Mouse (Mus musculus) erythroblast, adult 5-6 weeks (primary cell): Measurements from ENCODE around the gene Vti1a. TPM values are rescaled to one million over a fixed set of nuclear protein-coding genes. Genes with fewer than 3 reads are reported as not detected.

Source experiments
- ATAC-seq: replicated peaks from 2 replicates; pipeline ENCODE4 v1.8.0; 2016; ENCODE audit warnings: moderate number of reproducible peaks, mild to moderate bottlenecking, moderate TSS enrichment, inconsistent platforms; ENCODE audit not compliant: poor library complexity, low FRiP score, severe bottlenecking
- total RNA-seq, 2 experiments: library from RNA; stranded (forward) in 1 of 2; stranded (reverse) in 1 of 2; fragments of 150-400 nt in 1 of 2; fragments of 200-764, 138-1000 nt in 1 of 2; gene quantifications; 2 replicates each; pipeline versions ENCODE4 v1.2.3 to v1.2.4; 2015 to 2017; ENCODE audit warnings: low replicate concordance in 2 of 2

Gene Vti1a
- total RNA-seq, 2 experiments from 2014 or later, result 16.9 to 18.0 TPM

DNA sequence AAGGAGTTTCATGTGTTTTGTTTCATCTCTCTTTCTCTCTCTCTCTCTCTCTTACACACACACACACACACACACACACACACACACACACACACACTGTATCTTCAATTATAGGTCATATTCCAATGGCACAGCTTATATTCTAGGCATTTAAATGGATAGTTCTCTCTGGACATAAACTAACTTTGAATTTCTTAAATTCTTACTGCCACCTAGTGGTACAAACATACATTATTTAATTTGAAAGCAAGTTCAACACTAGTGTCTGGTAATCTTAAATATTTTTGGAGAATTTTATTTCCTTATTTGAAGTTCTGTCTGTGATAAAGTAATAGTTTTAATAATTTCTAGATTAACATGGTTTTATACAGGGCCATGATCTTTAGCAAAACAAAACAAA is 11.1 kb upstream of the Vti1a start:
- ATAC-seq, result peak; percentile 62

DNA sequence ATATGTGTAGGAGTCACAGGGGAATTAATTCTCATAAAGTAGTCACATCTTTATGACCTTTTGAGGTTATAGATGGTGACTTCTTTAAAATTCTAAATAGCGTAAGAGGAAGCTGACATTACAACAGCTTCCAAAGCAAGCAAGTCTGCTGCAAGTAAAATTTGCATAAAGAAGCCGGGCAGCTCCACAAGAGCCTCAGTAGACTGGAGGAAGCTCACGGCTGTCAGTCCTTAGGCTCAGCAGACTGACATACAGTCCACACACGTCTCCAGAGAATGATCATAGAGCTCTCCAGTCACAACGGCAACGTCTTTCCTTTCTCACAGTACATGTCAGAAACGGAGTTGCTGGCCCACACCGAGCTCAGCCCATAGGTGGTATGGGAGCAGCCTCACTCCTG is 4.2 kb upstream of the Vti1a start:
- no peak for ATAC-seq

DNA sequence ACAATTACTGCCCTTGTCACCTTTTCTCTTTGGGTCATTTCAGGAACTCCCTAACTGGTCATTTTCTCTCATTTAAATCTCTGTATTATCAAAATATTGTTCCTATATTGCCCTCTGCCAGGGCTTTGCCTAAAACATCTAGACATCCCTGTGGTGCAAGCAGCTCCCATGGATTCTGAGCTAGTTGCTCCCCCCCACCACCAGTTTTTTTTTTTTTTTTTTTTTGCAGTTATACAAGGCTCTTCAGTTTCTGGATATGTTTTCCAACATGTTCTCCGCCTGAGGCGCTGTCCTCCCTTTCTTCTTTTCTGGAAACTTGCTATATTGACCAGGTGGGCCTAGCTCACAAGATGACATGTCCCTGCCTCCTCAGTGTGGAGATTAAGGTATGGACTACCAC is 2.4 kb upstream of the Vti1a start:
- ATAC-seq, result no peak

DNA sequence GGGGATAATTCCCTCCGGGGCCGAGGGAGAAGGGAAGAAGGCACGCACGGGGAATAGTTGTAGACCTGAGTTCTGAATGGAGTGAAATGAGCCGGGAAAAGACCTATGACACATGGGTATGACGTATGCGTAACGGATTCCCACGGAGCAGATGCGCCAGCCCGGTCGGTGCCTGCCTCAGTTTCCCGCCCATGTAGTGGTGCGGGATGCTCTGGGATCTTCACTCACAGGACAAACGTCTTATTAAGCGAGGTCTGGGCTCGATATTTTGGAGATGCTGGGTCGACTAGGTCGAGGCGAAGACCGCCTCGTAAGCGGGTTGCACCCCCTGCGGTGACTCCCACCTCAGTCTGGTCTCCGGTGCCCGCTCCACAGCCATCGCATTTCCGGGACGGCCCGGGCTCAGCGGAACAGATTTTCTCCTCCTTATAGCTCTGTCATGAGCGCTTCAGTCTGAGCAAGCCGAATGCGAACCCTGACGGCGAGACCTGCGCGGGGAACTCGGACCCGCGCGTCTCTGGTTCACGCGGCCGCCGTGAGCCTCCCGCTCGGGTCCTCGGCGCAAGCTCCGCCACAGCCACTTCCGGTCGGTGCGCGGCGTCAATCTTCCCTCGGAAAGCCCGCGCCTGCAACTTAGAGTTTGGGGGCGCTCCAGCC is 515 bp upstream of the Vti1a start, which contains the start of gene Zdhhc6:
Gene Zdhhc6 (minus strand): TSS at position 581 of the 657 bp plus-strand sequence.
- peak; percentile 90 for ATAC-seq

DNA sequence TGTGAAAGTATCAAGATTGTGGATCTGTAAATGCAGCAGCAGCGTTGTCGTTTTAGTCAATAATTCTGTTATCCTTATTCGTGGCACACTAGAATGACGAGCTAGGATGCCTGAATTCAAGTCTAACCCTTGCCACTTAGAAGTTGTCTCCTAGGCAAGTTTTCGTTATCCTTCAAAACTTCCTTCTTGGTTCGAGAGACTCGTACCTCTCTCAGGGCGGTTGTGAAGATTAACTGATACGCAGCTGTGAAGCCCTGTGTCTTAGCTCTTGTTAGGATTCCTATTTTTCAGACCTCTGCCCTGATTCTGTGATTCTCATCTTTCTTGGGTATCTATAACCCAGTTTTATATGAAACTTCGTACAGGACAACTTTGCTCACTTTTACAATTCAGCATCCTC is 806 bp downstream of the Vti1a start:
- no peak for ATAC-seq

DNA sequence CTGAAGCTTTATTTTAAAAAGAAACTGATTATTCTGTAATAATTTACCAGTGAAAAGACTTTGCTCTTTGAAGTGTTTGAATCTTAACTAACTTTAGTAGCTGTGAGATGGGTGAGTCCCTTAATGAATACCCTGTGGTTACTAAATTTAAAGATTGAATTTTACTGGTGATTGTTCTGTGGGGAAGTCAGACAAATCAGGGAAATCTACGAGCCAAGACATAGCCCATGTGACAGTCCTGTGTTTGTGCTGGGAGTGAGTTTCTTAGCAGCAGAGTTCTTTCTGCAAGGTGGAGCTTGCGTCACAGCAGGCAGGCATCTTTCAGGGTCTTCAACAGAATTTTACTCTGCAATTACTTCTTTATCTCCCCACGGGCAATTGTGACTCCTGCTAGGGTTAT is 2.9 kb downstream of the Vti1a start:
- ATAC-seq, result no peak

DNA sequence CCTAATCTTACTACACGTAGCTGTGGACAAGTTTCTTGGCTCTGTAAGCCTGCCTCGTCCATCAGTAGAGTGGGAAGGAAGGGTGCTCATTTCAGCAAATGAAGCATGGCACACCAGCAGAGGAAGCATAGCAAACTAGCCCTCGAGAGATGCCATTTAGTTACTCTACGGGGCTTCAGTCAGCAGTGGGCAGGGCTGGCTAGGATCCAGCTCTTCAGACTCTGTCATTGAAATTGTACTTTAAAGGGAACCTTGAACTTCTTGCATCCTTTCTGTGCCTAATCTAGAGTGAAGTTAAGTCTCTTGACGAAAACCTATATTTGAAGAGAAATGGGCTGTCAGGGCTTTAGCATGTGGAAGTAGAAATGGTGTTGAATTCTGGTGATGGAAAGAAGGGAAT is 3.4 kb downstream of the Vti1a start:
- no peak for ATAC-seq

DNA sequence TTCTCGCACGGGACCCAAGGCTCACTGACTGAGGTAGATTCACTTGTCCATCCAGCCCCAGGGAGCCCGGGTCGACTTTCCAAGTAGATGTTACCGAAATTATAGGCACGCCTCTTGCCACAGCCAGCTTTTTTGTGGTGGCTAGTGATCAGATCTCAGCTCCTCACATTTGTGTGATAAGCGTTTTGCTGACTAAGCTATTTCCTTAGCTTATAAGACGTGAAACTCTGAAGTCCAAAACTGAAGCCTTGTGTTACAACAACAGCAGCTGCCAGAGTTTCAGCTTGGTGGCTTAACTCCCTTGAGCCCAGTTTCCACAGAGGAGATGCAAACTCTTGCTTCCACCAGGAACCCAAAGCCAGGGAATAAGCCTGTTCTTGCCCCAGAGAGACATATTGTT is 6.5 kb downstream of the Vti1a start:
- no peak for ATAC-seq

DNA sequence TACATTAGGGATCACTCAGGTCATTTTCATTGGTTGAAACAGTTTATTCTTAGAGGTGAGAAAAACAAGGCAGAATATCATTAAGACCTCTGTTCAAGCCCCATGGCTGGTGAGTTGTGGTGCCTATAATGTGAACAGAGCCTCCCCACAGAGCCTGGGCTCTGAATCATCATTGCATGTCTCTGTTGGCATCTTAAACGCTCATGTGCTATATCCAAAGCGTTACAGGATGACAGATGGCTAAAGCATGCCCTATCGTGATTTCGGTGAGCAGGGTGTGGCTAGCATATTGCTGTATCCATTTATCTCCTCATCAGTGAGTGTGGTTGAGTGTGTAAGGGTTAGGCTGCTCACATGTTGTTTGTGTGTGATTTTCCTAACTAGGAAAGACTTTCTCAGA is 11.4 kb downstream of the Vti1a start:
- ATAC-seq, result no peak

DNA sequence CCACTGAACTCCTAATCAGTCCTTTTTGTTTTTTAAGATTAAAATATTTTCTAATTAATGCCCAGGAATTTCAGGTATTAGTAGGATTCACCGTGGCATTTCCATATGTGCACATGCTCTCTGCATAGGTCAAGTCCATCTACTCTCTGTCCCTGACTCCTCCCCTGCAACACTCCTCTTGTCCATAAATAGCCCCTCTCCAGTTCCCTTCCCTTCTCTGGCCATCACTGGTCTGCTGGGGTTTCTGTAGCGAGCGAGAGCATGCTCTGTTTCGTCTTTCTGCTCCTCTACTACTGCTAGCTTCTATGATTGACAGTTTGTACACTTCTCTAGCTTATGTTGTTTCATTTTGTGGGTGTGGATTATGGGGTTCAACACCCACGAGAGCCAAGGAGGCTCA is 15.7 kb downstream of the Vti1a start:
- ATAC-seq, result no peak

DNA sequence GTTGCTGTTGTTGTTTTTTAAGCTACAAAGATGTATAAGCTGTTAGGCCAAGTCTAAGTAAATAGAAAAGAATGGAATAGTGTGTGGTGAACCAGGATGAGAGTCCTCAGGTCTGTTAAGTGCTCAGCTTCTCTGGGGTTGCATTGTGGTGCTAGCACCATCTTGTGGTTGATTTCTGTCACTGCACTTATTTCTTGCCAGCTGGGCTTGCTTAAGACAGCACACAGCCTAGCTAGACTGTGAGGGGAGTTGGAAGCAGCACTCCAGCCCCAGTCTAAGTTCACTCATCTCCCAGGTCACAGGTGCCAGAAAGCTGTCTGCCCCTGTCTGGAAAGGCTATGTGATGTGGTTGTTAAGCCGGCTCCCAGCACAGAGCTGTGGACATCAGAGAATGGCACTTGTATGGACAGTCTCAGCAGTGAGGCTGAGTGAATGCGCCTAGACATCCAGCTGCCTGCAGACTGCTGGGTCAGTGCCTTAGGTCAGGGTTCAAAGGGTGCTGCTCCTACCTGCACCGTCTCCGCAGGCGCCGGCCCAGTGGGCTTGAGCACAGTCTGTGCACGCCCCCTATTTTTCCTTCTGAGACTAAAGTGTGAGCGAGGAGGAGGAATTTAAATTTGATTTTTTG is 16.7 kb downstream of the Vti1a start:
- ATAC-seq, result peak; percentile 89

DNA sequence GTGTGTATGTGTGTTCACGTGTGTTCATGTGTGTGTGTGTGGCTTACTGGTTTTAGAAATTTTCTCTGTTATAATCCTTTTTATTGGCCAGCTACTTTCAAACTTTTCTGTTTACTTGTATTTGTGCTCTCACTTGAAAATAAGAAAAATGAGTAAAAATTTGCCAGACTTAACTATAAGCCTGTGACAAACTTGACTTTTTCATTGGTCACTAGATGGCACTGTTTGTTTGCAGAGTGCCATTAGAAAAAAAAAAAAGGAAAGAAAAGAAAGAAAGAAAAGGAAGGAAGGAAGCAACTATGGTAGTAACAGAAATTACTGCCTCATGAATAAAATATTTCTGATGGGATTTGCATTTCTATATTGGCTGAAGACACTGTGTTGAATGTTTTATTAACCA is 19.8 kb downstream of the Vti1a start:
- no peak for ATAC-seq

DNA sequence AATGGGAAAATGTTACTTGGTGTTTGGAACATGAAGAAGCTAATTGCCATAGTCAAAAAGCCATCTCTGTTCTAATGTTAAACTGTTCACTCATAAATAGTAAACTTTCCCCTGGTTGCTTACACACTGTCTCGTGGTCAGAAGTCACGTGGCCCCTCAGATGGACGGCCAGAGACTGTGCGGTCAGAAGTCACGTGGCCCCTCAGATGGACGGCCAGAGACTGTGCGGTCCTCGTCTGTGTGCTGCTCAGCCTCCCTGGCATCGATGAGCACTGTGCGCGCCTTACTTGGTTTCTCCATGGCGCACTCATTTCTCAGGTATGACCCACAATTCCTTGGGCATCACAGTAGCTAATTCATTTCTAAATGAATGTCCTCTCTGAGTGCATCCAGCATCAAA is 20.3 kb downstream of the Vti1a start:
- no peak for ATAC-seq

DNA sequence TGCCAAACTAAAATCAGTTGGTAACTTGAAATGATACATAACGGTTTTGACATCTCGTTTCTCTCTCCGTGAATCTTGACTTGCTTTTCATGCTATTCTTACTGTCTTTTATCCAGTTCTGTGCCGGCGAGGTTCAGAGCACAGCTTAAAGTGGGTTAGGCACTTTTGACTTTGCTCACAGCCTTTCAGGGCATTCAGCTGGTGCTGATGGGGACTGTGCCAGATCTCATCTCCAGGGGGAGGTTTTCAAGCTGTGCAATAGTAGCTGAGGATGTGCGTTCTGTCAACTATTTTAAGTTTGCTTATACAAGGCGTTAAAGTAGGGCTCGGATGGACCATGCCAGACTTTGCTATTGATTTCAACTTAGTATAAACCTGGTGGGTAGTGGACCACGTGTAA is 21.0 kb downstream of the Vti1a start:
- ATAC-seq, result no peak

DNA sequence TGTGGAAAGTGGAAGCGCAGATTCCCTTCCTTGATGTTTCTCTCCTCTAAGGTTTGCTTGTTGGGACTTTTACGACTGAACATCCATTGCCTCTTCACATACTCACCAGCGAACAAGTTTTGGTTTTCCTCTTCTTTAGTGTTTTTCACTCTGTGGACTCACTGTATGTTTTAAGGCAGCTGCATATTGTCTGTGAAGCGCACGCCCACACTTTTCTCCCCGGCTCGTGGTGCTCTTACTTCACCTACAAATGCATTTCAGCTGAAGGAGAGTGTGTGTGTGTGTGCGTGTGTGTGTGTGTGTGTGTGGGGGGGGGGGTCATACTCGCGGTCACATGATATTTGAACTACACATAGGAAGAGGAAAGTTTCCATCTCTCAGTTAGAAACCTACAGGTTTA is 21.6 kb downstream of the Vti1a start:
- ATAC-seq, result no peak

DNA sequence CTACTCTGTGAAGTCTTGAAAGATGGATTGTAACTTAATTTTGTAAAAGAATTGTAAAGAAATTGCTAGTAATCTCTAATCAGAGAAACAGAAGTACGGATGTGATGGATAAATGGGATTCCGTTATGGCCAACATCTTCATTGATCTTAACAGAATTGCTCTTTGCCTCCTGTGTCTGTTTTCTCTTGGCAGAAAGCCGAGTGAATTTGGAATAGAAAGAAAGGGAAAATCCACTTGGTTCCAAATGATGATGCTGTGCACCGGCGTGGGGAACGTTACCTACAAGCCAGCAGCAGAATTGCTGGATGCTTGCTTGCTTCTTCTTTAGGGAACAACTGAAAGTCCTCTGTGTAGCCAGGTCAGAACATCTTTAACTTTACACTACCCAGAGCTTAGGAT is 24.4 kb downstream of the Vti1a start:
- no peak for ATAC-seq

DNA sequence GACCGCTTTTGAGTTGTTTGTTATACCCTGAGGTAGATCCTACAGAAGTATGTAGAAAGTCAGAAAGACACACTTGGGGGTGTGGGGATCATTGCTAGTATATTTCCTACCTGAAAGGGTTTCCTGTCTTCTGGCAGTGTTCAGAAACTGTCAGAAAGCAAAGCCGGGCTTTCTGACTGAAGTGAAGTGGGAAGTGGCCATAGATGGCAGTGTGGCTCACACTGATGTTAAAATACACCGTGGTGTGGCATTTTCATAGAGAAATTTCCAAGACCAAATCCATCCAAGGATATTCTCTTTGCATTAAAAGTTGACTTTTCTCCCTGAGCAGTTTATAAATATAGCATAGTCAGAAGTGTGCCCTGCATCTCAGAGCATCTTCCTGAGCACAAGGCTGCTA is 25.3 kb downstream of the Vti1a start:
- no peak for ATAC-seq

DNA sequence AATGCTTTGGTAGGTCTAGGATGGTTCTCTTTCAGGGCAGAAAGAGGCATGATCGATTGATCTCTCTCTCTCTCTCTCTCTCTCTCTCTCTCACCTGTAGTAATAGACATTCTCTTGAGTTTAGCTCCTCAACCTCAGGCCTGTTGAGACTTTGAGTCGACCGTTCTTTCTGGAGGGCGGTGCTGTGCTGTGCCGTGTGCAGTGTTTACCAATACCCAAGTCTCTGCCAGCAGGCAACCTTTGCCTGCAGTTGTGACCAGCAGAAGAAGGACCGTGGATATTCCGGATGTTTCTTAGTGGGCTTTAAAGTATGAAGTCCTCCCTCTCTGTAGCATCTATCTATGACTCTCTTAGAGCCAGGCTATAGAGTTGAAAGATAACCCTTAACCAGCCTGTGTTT is 26.3 kb downstream of the Vti1a start:
- ATAC-seq, result no peak

DNA sequence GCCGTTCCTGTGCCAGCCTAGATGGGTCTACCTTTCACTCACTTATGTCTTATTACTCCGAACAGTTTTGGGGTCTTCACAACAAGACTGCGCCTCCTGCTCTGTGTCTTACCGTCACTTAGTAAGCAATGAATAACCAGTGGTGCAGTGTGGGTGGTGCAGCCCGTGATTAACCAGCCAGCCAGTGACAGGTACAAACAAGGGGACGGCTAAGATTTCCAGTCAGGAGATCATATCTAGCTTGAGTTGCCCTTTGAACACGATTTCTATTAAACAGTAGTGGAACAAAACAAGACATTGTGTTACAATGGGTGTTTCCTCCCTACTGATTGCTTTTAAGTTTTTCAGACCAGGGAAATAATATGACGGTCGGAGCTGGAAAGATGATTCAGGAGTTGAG is 27.2 kb downstream of the Vti1a start:
- ATAC-seq, result no peak

DNA sequence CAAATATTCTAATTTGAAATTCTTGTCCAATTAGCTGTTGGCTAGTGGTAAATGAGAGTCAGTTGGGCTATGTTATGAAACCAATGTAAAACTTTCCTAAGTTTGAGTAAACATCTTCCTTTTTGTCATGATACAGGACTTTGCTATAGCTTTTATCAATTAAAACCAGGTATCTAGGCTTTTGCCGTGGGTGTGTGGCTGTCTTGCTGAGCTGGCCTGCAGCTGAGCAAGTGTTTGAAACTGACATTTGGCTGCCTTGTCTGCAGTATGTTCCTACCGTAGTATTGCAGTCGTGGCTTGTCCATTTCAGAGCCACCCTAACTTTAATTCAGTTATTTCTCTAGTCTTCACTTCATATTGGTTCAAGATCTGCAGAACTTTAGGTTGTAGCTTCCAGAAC is 32.1 kb downstream of the Vti1a start:
- ATAC-seq, result no peak

DNA sequence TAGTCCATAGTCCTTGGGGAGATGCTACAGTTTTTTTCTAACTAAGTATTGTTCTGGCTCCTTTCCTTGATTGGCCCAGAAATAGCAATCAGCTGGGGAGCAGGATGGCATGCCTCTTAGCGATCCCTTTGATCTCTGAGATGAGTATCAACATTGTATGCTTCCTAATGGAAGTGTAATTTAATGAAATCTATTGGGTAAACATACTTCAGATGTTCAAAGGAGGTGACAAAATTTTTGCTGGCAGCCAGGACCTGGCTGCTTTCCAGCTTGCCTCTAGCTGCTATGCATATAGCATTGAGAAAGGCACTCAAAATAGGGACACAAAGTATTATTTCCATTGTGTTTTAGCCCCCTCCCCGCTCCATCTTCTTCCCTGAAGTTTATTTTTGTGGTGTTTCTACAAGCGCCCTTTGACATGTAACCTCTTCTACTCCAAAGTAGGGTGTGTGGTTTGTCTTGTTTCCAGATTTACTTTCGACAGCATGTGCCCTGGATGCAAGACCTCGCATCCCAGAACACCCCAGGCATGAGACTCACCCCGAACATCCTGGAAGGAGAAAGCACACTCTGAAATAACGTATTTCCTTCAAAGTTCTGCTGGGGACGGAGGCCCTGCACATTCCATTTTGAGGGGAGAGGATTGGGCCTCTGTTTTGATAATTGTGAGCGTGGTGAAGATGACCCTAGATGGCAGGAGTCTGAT is 34.7 kb downstream of the Vti1a start:
- no peak for ATAC-seq
